Mouse (Mus musculus) stomach, postnatal 0 days (tissue): ENCODE measurements around the gene Hmga2. TPM values are rescaled to one million over a fixed set of nuclear protein-coding genes. Genes with fewer than 3 reads are reported as not detected.

Experiments
- ATAC-seq: fragments of 200-750 bp; cut with Nextera tagmentation; 2 replicates; pipeline ENCODE4 v1.8.0; 2017; ENCODE audit not compliant: low FRiP score, low TSS enrichment
- DNase-seq: peaks from one replicate; pipeline ENCODE4 v3.0.0-alpha.2; 2016; ENCODE audit warnings: low spot score
- H3K27ac ChIP-seq: fragments of 300-500 bp; sonication (generic); replicated peaks from 2 replicates; pipeline ENCODE4 v1.5.1; 2014; ENCODE audit warnings: mild to moderate bottlenecking, control low read depth
- H3K27me3 ChIP-seq: fragments of 300-500 bp; sonication (generic); 2 replicates; pipeline ENCODE4 v1.6.1; 2014; ENCODE audit warnings: low read length; ENCODE audit not compliant: control insufficient read depth, insufficient read depth
- H3K36me3 ChIP-seq: fragments of 300-500 bp; sonication (generic); 2 replicates; pipeline ENCODE4 v1.6.1; 2014; ENCODE audit warnings: low read length, mixed read lengths; ENCODE audit not compliant: control insufficient read depth, insufficient read depth
- H3K4me1 ChIP-seq: fragments of 300-500 bp; sonication (generic); replicated peaks from 2 replicates; pipeline ENCODE4 v1.6.1; 2014; ENCODE audit warnings: antibody characterized with exemption; ENCODE audit not compliant: control insufficient read depth, insufficient read depth
- H3K4me2 ChIP-seq: fragments of 300-500 bp; sonication (generic); replicated peaks from 2 replicates; pipeline ENCODE4 v1.6.1; 2014; ENCODE audit warnings: low read depth, mild to moderate bottlenecking, control low read depth, moderate library complexity
- H3K4me3 ChIP-seq: fragments of 300-500 bp; sonication (generic); 2 replicates; pipeline ENCODE4 v1.5.1; 2014; ENCODE audit warnings: low read depth, low read length, control low read depth
- H3K9ac ChIP-seq: fragments of 300-500 bp; sonication (generic); 2 replicates; pipeline ENCODE4 v1.6.1; 2014; ENCODE audit warnings: mild to moderate bottlenecking, low read length, control low read depth, mixed read lengths
- H3K9me3 ChIP-seq: fragments of 300-500 bp; sonication (generic); 2 replicates; pipeline ENCODE4 v1.6.1; 2016; ENCODE audit warnings: low read length; ENCODE audit not compliant: control insufficient read depth
- CTCF ChIP-seq: IDR thresholded peaks from 2 replicates; pipeline ENCODE4 v1.5.1; 2016; ENCODE audit warnings: antibody characterized with exemption, low read depth, mild to moderate bottlenecking, moderate library complexity
- EP300 ChIP-seq: optimal IDR thresholded peaks from 2 replicates; pipeline ENCODE3; 2016; ENCODE audit warnings: antibody characterized with exemption
- WGBS: fragments of 180-500 bp; shearing (Covaris S2); extraction: QIAGEN DNeasy Blood & Tissue Kit; methylation state at CpG from one replicate; pipeline ENCODE4 v1.1.7; 2014; 5-methylcytosine and 5-hydroxymethylcytosine counted together
- polyA plus RNA-seq: library from polyadenylated mRNA; unstranded; fragments of >200 nt; fragmentation: Nextera tagmentation; extraction: Ambion mirVana; gene quantifications from 2 replicates; pipeline ENCODE4 v1.2.1, GENCODE M21; 2015

Gene Hmga2
- polyA plus RNA-seq, 1 experiment from 2014 or later: 3.6 TPM

DNA sequence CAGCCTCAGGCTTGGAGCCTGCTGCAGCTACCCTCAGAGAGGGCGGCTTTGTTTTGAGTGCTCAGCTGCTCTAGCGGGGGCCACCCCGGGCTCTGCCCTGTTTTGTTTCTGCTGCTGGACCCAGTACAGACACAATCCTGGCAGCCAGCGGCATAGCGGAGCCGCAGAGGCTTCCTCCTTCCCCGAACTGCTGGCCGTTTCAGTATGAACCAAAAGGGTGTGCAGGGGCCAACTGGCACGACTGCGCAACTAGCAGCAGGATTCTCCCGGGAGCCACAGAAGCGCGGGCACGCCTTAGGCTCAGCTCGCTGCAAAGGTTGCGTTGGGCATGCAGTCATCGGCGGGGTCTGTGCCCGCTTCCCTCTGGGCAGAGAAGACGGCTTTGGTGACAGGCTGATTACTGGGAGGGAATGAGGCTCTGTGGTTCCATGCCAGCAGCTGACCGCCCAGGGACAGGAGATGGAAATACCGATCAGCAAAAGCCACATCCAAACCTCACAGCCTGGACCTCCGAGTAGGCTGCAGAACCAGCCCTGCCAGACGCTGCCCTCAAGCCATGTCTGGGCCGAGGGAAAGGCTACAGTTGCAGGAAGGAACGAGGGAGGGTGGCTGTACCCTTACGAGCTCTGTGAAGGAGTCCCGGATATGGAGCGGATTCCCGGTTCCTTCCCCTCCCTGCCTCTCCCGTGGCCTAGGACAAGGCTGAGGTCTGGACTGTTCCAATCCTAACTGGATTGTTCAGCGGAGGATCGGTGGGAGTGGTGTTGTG, 47.7 kb downstream of the Hmga2 start:
- 32% methylated on average over 33 of the region's 33 CpGs for WGBS

DNA sequence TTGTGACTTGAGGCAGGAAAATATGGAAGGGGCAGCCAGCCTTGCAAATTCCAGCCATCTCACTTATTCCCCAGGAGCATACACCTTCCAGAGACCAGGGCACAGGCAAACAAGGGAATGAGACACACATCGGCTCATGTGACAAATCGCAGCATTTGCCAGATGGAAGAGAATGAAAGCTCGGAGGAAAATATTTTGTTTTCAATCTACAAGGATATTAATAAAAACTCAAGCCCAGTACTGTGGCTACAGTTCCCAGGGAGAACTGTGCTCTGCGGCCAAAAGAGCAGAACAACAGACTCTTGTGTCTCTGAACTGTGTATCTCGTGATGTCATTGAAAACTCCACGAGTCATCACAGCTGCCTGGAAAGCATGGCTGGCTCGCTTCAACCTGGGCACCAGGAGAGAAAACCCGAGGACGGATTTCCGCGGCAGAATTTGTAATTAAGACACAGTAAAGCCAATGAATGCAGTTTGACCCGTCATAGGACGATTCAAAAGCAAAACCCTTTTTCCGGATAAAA, 50.1 kb downstream of the Hmga2 start:
- 67% methylated on average over 14 of the region's 14 CpGs for whole genome bisulfite sequencing
- Histone ChIP-seq H3K4me1 (peaks cover 7% of the 10 kb centered on the region; the same call in 1 of the 2 replicates), H3K27ac (no peak overlapping the region), H3K4me2 (no peak overlapping the region), H3K27me3 (no peaks in the 10 kb centered on the region), H3K9ac (no peak overlapping the region), H3K4me3 (no peak overlapping the region), H3K9me3 (no peaks in the 10 kb centered on the region), H3K36me3 (no peaks in the 10 kb centered on the region)
- ATAC-seq (no peak), DNase-seq (no peak)
- TF ChIP-seq EP300 (no peak), CTCF (no peak)

More for the DNA sequence above, 47.7 kb downstream of the Hmga2 start:
- TF ChIP-seq CTCF (no peak), EP300 (no peak)
- no peaks in the 10 kb centered on the region for H3K9me3 ChIP-seq
- H3K36me3 ChIP-seq: no peaks in the 10 kb centered on the region
- H3K4me2 ChIP-seq: peak overlapping the region; percentile 61
- peak; percentile 61 for ATAC-seq
- H3K4me1 ChIP-seq: peaks cover 7% of the 10 kb centered on the region; the same call in 1 of the 2 replicates
- H3K27ac ChIP-seq: peak overlapping the region; percentile 78
- H3K4me3 ChIP-seq: peak overlapping the region; percentile 29
- no peaks in the 10 kb centered on the region for H3K27me3 ChIP-seq
- peak; percentile 63 for DNase-seq
- peak overlapping the region; percentile 50; the same call in 1 of the 2 replicates for H3K9ac ChIP-seq

DNA sequence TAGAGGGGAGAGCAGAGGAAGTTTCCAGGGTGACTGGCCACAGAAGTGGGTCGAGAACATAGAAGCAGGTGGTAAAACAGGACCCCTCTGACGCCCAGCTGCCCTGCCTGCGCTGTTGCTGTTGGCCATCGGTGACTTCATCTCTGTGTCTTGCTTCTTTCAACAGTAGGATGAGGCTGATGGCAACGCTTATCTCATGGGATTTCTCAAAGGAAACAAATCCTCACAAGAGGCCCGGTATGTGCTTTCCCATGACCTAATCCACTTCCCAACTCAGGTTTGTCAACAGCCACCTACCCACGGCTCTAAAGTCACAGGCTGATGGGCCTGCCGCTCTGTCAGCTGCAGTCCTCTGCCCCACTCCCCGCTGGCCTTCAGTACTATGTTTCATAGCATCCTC, 52.3 kb downstream of the Hmga2 start:
- no peaks in the 10 kb centered on the region for H3K27me3 ChIP-seq
- ATAC-seq (no peak), DNase-seq (no peak)
- WGBS: 66% methylated on average over 9 of the region's 9 CpGs
- TF ChIP-seq CTCF: no peak
- no peak for TF ChIP-seq EP300
- no peaks in the 10 kb centered on the region for H3K9me3 ChIP-seq
- H3K4me1 ChIP-seq: peaks cover 3% of the 10 kb centered on the region; the same call in 1 of the 2 replicates
- no peak overlapping the region for H3K9ac ChIP-seq
- no peak overlapping the region for H3K4me3 ChIP-seq
- H3K27ac ChIP-seq: no peak overlapping the region
- H3K36me3 ChIP-seq: no peaks in the 10 kb centered on the region
- H3K4me2 ChIP-seq: no peak overlapping the region

DNA sequence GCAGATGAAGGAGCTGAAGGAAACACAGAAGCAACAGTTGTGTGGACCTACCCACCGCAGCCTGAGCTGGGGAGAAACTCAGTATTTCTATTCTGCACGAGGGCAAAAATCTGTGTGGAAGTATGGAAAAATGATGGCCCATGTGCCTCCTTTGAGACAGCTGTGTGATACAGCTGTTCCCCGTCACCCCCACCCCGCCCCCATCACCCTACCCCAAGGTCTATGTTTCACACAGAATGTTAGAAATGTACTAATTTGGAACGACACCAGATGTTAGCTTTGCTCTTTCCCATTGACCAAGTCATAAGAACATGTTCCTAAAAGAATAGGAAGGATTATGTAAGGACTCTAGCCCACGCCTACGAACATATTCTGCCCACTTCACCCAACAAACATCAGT, 53.0 kb downstream of the Hmga2 start:
- DNase-seq: no peak
- 60% methylated on average over 7 of the region's 7 CpGs for WGBS

DNA sequence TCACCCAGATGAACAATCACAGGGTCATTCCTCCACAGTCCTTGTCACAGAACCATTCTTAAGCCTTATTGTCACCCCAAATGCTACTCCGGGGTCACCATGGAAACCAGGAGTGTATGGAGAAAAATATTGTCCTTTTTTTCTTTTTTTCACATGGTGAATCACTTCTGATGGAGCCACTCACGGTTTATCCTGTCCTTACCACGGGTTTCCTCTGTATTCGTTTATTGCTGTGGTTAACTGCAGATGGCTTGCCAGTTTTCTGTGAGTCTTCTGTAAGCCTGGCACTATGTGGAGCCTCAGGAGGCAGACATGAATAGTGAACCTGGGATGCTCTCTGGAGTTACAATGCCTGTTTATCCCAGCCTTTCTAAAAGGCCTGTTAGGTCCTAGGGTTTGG, 53.4 kb downstream of the Hmga2 start:
- H3K4me2 ChIP-seq: no peak overlapping the region
- no peaks in the 10 kb centered on the region for H3K9me3 ChIP-seq
- ATAC-seq: no peak
- WGBS: 48% methylated on average over 4 of the region's 4 CpGs
- no peaks in the 10 kb centered on the region for H3K27me3 ChIP-seq
- H3K9ac ChIP-seq: no peak overlapping the region
- no peaks in the 10 kb centered on the region for H3K4me1 ChIP-seq
- TF ChIP-seq EP300 (no peak), CTCF (no peak)
- H3K36me3 ChIP-seq: no peaks in the 10 kb centered on the region
- no peak overlapping the region for H3K27ac ChIP-seq
- DNase-seq: no peak
- H3K4me3 ChIP-seq: no peak overlapping the region

More for the DNA sequence above, 53.0 kb downstream of the Hmga2 start:
- Histone ChIP-seq H3K27ac (no peak overlapping the region), H3K9ac (no peak overlapping the region), H3K27me3 (no peaks in the 10 kb centered on the region), H3K4me1 (peaks cover 2% of the 10 kb centered on the region; the same call in 1 of the 2 replicates), H3K36me3 (no peaks in the 10 kb centered on the region), H3K4me2 (no peak overlapping the region), H3K4me3 (no peak overlapping the region), H3K9me3 (no peaks in the 10 kb centered on the region)
- TF ChIP-seq EP300 (no peak), CTCF (no peak)
- no peak for ATAC-seq

GRCm38 (mm10) chr10:120422050-120422449, 54.2 kb downstream of the Hmga2 start:
- peak; percentile 77 for DNase-seq
- H3K27ac ChIP-seq: no peak overlapping the region
- H3K9ac ChIP-seq: no peak overlapping the region
- peak; percentile 67 for ATAC-seq
- H3K4me1 ChIP-seq: no peaks in the 10 kb centered on the region
- TF ChIP-seq EP300: no peak
- TF ChIP-seq CTCF: no peak
- H3K4me2 ChIP-seq: peak overlapping the region; percentile 31
- no peaks in the 10 kb centered on the region for H3K9me3 ChIP-seq
- H3K36me3 ChIP-seq: no peaks in the 10 kb centered on the region
- no peak overlapping the region for H3K4me3 ChIP-seq
- H3K27me3 ChIP-seq: no peaks in the 10 kb centered on the region
- 10% methylated on average over 10 of the region's 10 CpGs for WGBS
